Mouse (Mus musculus) heart, adult 2 months (tissue): ENCODE measurements at regions not wholly inside any gene's neighbourhood (a gene's known extent, or its start where the extent isn't known, plus 50 kb on each side); places are given as distances from the start of the nearest gene placed in this dataset.

Source experiments
- CTCF ChIP-seq: fragments of 200-600 bp; IDR thresholded peaks from 2 replicates; pipeline ENCODE4 v1.8.1; 2022; ENCODE audit warnings: antibody characterized with exemption, mild to moderate bottlenecking, moderate library complexity
- EP300 ChIP-seq: fragments of 200-500 bp; IDR thresholded peaks from 2 replicates; pipeline ENCODE4 v1.6.1; 2011; ENCODE audit warnings: low read depth, low read length, control low read depth; ENCODE audit not compliant: insufficient read depth

DNA sequence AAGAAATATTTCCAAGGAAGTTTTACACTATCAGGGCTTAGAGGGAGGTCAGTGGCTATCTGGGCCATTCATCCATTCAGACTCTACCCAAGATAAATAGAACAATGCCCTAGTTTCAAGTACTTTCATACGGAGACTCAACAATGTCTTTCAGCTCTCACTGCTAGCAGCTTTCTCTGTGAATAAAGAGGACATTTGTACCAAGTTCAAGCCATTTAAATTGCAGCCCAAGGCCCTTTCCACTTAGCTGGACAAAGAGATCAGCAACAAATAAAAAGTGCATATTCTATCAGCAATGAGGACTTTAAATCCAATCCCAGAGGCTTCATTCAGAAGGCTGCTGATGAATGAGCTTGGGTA, 383.1 kb upstream of the Actbl2 start:
- TF ChIP-seq CTCF: no peak
- TF ChIP-seq EP300: no peak
